Mouse (Mus musculus): ENCODE measurements at regions not wholly inside any gene's neighbourhood (a gene's known extent, or its start where the extent isn't known, plus 50 kb on each side); places are given as distances from the start of the nearest gene placed in this dataset.

DNA sequence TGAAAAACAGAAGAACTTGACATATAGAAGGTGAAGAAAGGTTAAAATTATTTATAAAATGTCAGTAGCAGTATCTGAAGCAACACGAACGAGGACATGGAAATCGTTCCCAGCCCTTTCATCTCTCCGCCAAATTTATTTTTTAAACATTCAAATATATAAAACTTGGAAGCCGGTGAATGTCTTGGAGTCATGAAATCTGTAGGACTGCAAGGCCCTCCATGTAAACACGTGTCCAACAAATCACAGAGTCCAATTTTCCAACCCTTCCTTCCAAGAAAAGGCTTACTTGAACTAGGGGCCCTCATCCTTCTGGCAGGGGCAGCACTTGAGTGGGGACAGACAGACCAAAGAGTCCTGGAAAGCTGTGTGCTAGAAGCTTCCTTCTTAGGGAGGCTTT lies 237.0 kb downstream of the Map2k4 start:
- Histone ChIP-seq H3K9me3 (no peaks in the 10 kb centered on the region), H3K27me3 (no peaks in the 10 kb centered on the region), H3K27ac (replicated peaks) (no peak overlapping the region), H3K4me3 (no peak overlapping the region), H3K4me1 (no peaks in the 10 kb centered on the region), H3K4me2 (replicated peaks) (no peak overlapping the region), H3K9ac (replicated peaks) (no peak overlapping the region), H3K36me3 (no peaks in the 10 kb centered on the region)
- WGBS: 90% methylated on average over 6 of the region's 6 CpGs
- ATAC-seq (replicated peaks): no peak

- Histone ChIP-seq H3K4me2 (replicated peaks) (no peak overlapping the region), H3K4me3 (no peak overlapping the region), H3K9me3 (no peaks in the 10 kb centered on the region), H3K4me1 (no peaks in the 10 kb centered on the region), H3K36me3 (no peaks in the 10 kb centered on the region), H3K27me3 (no peaks in the 10 kb centered on the region), H3K9ac (replicated peaks) (no peak overlapping the region), H3K27ac (replicated peaks) (no peak overlapping the region)
- WGBS: 80% methylated on average over 5 of the region's 5 CpGs
- no peak for ATAC-seq (replicated peaks)
These were observed 243.8 kb downstream of the Map2k4 start for GRCm38 (mm10) chr11:65544281-65544680.

DNA sequence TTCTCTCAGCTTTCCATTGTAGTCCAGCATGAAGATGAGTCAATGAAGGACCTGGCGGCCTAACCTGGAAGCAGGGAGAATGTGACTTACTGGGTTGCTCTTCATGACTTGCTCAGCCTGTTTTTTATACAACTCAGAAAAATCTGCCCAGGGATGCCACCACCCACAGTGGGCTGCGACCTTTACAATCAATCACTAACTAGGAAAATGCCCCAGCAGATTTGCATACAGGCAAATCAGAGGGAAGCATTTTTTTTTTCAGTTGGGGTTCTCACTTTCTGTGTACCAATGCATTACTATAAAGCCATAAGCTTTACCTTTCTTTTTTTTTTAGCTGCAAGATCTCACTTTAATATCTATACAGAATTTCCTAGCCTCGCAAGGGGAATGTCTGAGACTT lies 244.5 kb downstream of the Map2k4 start:
- Histone ChIP-seq H3K4me3 (no peak overlapping the region), H3K4me2 (replicated peaks) (no peak overlapping the region), H3K9me3 (no peaks in the 10 kb centered on the region), H3K27me3 (no peaks in the 10 kb centered on the region), H3K36me3 (no peaks in the 10 kb centered on the region), H3K9ac (replicated peaks) (no peak overlapping the region), H3K27ac (replicated peaks) (no peak overlapping the region), H3K4me1 (no peaks in the 10 kb centered on the region)
- ATAC-seq (replicated peaks): no peak
- 84% methylated on average over 3 of the region's 3 CpGs for WGBS

GRCm38 (mm10) chr11:65537046-65537630 lies 251.0 kb downstream of the Map2k4 start:
- Histone ChIP-seq H3K4me2 (replicated peaks) (no peak overlapping the region), H3K27me3 (no peaks in the 10 kb centered on the region), H3K36me3 (no peaks in the 10 kb centered on the region), H3K9ac (replicated peaks) (no peak overlapping the region), H3K27ac (replicated peaks) (no peak overlapping the region), H3K4me1 (0 out of 2 replicates have a peak, but pooled peaks cover 10% of the 10 kb centered on the region), H3K4me3 (no peak overlapping the region), H3K9me3 (no peaks in the 10 kb centered on the region)
- 71% methylated on average over 16 of the region's 16 CpGs for WGBS
- ATAC-seq (replicated peaks): no peak

GRCm38 (mm10) chr11:65535726-65536442 lies 252.2 kb downstream of the Map2k4 start:
- Histone ChIP-seq H3K36me3 (no peaks in the 10 kb centered on the region), H3K9me3 (no peaks in the 10 kb centered on the region), H3K27me3 (no peaks in the 10 kb centered on the region), H3K4me1 (0 out of 2 replicates have a peak, but pooled peaks cover 10% of the 10 kb centered on the region), H3K4me2 (replicated peaks) (no peak overlapping the region), H3K4me3 (no peak overlapping the region), H3K9ac (replicated peaks) (no peak overlapping the region), H3K27ac (replicated peaks) (no peak overlapping the region)
- ATAC-seq (replicated peaks): no peak
- WGBS: 85% methylated on average over 8 of the region's 8 CpGs

DNA sequence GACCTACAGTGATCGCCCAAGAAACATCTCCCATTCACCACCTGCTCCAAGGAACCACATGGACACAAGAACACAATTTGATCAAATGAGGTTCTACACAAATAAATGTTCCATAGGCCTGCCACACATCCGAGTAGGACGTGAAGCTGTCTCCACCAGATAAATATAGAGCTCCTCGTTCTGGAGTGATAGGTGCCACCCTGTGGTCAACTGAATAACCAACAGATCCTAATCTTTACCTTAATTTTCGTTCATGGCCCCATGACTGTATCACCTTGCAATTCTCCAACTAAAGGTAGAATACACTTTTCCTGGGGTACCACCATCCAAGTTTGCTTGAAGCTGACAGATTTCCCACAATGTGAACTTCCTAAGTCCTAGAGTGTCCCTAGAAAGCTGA lies 257.4 kb downstream of the Map2k4 start:
- no peaks in the 10 kb centered on the region for H3K4me1 ChIP-seq
- ATAC-seq (replicated peaks): no peak
- no peak overlapping the region for H3K27ac ChIP-seq (replicated peaks)
- no peak overlapping the region for H3K4me2 ChIP-seq (replicated peaks)
- no peak overlapping the region for H3K4me3 ChIP-seq
- no peaks in the 10 kb centered on the region for H3K9me3 ChIP-seq
- no peak overlapping the region for H3K9ac ChIP-seq (replicated peaks)
- WGBS: 82% methylated on average over 5 of the region's 5 CpGs
- no peaks in the 10 kb centered on the region for H3K27me3 ChIP-seq
- no peaks in the 10 kb centered on the region for H3K36me3 ChIP-seq

- H3K9me3 ChIP-seq: no peaks in the 10 kb centered on the region
- no peaks in the 10 kb centered on the region for H3K36me3 ChIP-seq
- WGBS: 90% methylated on average over 19 of the region's 19 CpGs
- no peaks in the 10 kb centered on the region for H3K4me1 ChIP-seq
- no peak overlapping the region for H3K9ac ChIP-seq (replicated peaks)
- H3K27me3 ChIP-seq: no peaks in the 10 kb centered on the region
- H3K27ac ChIP-seq (replicated peaks): no peak overlapping the region
- H3K4me2 ChIP-seq (replicated peaks): no peak overlapping the region
- no peak for ATAC-seq (replicated peaks)
- H3K4me3 ChIP-seq: no peak overlapping the region
These were observed 235.5 kb upstream of the Myocd start for GRCm38 (mm10) chr11:65505106-65505865.

- H3K9me3 ChIP-seq: no peaks in the 10 kb centered on the region
- no peaks in the 10 kb centered on the region for H3K27me3 ChIP-seq
- H3K27ac ChIP-seq (replicated peaks): no peak overlapping the region
- no peak overlapping the region for H3K4me3 ChIP-seq
- no peak overlapping the region for H3K9ac ChIP-seq (replicated peaks)
- ATAC-seq (replicated peaks): no peak
- no peaks in the 10 kb centered on the region for H3K4me1 ChIP-seq
- WGBS: 79% methylated on average over 2 of the region's 2 CpGs
- H3K36me3 ChIP-seq: no peaks in the 10 kb centered on the region
- no peak overlapping the region for H3K4me2 ChIP-seq (replicated peaks)
These were observed 228.2 kb upstream of the Myocd start for GRCm38 (mm10) chr11:65497979-65498378.

DNA sequence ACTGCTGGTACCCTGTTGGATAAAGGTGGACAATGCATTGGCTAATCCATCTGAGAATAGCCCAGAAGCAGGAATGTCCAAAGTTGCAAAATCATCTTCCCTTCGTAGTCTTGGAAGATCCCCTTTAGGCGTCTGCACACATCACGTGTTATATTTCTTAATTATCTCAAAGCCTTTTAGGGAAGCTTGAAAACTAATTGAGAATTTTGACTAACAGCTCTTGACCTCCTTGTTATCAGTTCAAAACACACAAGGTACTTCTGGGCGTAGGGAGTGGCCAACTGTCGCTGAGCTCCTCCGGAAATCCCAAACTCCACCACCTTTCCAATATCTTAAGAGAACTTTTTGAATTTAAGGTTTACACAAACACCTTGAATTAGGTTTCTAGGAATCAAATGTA lies 227.6 kb upstream of the Myocd start:
- H3K4me3 ChIP-seq: no peak overlapping the region
- no peak overlapping the region for H3K27ac ChIP-seq (replicated peaks)
- no peak for ATAC-seq (replicated peaks)
- no peaks in the 10 kb centered on the region for H3K27me3 ChIP-seq
- H3K4me2 ChIP-seq (replicated peaks): no peak overlapping the region
- H3K9ac ChIP-seq (replicated peaks): no peak overlapping the region
- H3K36me3 ChIP-seq: no peaks in the 10 kb centered on the region
- H3K9me3 ChIP-seq: no peaks in the 10 kb centered on the region
- H3K4me1 ChIP-seq: no peaks in the 10 kb centered on the region
- 90% methylated on average over 6 of the region's 6 CpGs for WGBS

GRCm38 (mm10) chr11:65495034-65495433 lies 225.2 kb upstream of the Myocd start:
- Histone ChIP-seq H3K4me1 (no peaks in the 10 kb centered on the region), H3K4me2 (replicated peaks) (no peak overlapping the region), H3K27ac (replicated peaks) (no peak overlapping the region), H3K27me3 (no peaks in the 10 kb centered on the region), H3K36me3 (no peaks in the 10 kb centered on the region), H3K9ac (replicated peaks) (no peak overlapping the region), H3K9me3 (no peaks in the 10 kb centered on the region), H3K4me3 (no peak overlapping the region)
- WGBS: 25% methylated on average over 11 of the region's 11 CpGs
- ATAC-seq (replicated peaks): no peak

DNA sequence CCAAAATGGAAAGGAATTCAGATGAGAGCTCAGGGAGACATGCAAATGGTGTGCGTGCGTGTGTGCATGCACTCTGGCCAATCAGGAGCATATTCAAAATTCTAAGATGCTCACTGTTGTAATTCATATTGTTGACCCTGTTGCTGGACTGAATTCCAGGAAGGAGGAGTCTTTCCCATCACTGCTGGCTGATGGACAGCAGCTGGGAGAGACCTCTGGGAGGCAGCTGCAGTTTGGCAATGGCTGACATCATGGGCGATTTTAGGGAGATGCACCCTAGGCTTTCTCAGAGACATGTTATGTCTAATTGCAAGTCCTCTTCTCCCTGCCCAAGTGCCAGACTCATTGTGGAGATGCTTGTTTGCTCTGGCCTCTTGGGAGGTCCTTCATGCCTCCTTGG lies 220.6 kb upstream of the Myocd start:
- WGBS: 93% methylated on average over 3 of the region's 3 CpGs
- Histone ChIP-seq H3K4me2 (replicated peaks) (no peak overlapping the region), H3K27me3 (no peaks in the 10 kb centered on the region), H3K36me3 (no peaks in the 10 kb centered on the region), H3K9me3 (no peaks in the 10 kb centered on the region), H3K27ac (replicated peaks) (no peak overlapping the region), H3K4me3 (no peak overlapping the region), H3K9ac (replicated peaks) (no peak overlapping the region), H3K4me1 (no peaks in the 10 kb centered on the region)
- ATAC-seq (replicated peaks): no peak

- Histone ChIP-seq H3K27ac (replicated peaks) (0 out of 2 replicates have a peak overlapping the region, but pooled peaks have one; percentile 34), H3K9me3 (no peaks in the 10 kb centered on the region), H3K9ac (replicated peaks) (no peak overlapping the region), H3K27me3 (no peaks in the 10 kb centered on the region), H3K4me2 (replicated peaks) (no peak overlapping the region; the same call in 1 of the 2 replicates), H3K36me3 (no peaks in the 10 kb centered on the region), H3K4me1 (peaks cover 11% of the 10 kb centered on the region), H3K4me3 (no peak overlapping the region)
- ATAC-seq (replicated peaks): no peak
- WGBS: 54% methylated on average over 18 of the region's 18 CpGs
These were observed 206.2 kb upstream of the Myocd start for GRCm38 (mm10) chr11:65475821-65476540.
